Mouse (Mus musculus) lung, postnatal 0 days (tissue): ENCODE data around the gene Extl1. TPM values are rescaled to one million over a fixed set of nuclear protein-coding genes. Genes with fewer than 3 reads are reported as not detected.

ENCODE experiments used
- ATAC-seq: fragments of 200-750 bp; cut with Nextera tagmentation; 2 replicates; pipeline ENCODE4 v1.8.0; 2017; ENCODE audit warnings: moderate library complexity
- DNase-seq: peaks from one replicate; pipeline ENCODE4 v3.0.0-alpha.2; 2016; ENCODE audit warnings: low spot score
- H3K27ac ChIP-seq: fragments of 300-500 bp; sonication (generic); 2 replicates; pipeline ENCODE4 v1.5.1; 2014; ENCODE audit warnings: antibody characterized with exemption, mild to moderate bottlenecking, low read length, mixed read lengths
- H3K27me3 ChIP-seq: fragments of 300-500 bp; sonication (generic); replicated peaks from 2 replicates; pipeline ENCODE4 v1.6.1; 2014; ENCODE audit warnings: low read length, mixed read lengths; ENCODE audit not compliant: insufficient read depth
- H3K36me3 ChIP-seq: fragments of 300-500 bp; sonication (generic); 2 replicates; pipeline ENCODE4 v1.6.1; 2014; ENCODE audit warnings: low read length, mixed read lengths; ENCODE audit not compliant: insufficient read depth
- H3K4me1 ChIP-seq: fragments of 300-500 bp; sonication (generic); 2 replicates; pipeline ENCODE4 v1.6.1; 2014; ENCODE audit warnings: antibody characterized with exemption, low read depth, low read length, mixed read lengths; ENCODE audit not compliant: insufficient read depth
- H3K4me2 ChIP-seq: fragments of 300-500 bp; sonication (generic); replicated peaks from 2 replicates; pipeline ENCODE4 v1.6.1; 2014; ENCODE audit warnings: low read depth, mild to moderate bottlenecking, low read length, moderate library complexity, mixed read lengths
- H3K4me3 ChIP-seq: fragments of 300-500 bp; sonication (generic); 2 replicates; pipeline ENCODE4 v1.5.1; 2014; ENCODE audit warnings: low read depth, low read length
- H3K9ac ChIP-seq: fragments of 300-500 bp; sonication (generic); replicated peaks from 2 replicates; pipeline ENCODE4 v1.6.1; 2014; ENCODE audit warnings: low read depth, mild to moderate bottlenecking
- H3K9me3 ChIP-seq: fragments of 300-500 bp; sonication (generic); 2 replicates; pipeline ENCODE4 v1.6.1; 2016; ENCODE audit warnings: low read length, mixed read lengths
- CTCF ChIP-seq: IDR thresholded peaks from 2 replicates; pipeline ENCODE4 v1.5.1; 2016; ENCODE audit warnings: antibody characterized with exemption, mild to moderate bottlenecking
- EP300 ChIP-seq: IDR thresholded peaks from 2 replicates; pipeline ENCODE4 v1.6.1; 2016; ENCODE audit warnings: antibody characterized with exemption, mild to moderate bottlenecking, control low read depth
- WGBS: fragments of 180-500 bp; shearing (Covaris S2); extraction: QIAGEN DNeasy Blood & Tissue Kit; methylation state at CpG from one replicate; pipeline ENCODE4 v1.1.7; 2014; 5-methylcytosine and 5-hydroxymethylcytosine counted together
- polyA plus RNA-seq: library from polyadenylated mRNA; unstranded; fragments of >200 nt; fragmentation: Nextera tagmentation; extraction: Ambion mirVana; gene quantifications from 2 replicates; pipeline ENCODE4 v1.2.1, GENCODE M21; 2015

Extl1 gene
- polyA plus RNA-seq, 1 experiment from 2014 or later = 0.82 TPM

DNA sequence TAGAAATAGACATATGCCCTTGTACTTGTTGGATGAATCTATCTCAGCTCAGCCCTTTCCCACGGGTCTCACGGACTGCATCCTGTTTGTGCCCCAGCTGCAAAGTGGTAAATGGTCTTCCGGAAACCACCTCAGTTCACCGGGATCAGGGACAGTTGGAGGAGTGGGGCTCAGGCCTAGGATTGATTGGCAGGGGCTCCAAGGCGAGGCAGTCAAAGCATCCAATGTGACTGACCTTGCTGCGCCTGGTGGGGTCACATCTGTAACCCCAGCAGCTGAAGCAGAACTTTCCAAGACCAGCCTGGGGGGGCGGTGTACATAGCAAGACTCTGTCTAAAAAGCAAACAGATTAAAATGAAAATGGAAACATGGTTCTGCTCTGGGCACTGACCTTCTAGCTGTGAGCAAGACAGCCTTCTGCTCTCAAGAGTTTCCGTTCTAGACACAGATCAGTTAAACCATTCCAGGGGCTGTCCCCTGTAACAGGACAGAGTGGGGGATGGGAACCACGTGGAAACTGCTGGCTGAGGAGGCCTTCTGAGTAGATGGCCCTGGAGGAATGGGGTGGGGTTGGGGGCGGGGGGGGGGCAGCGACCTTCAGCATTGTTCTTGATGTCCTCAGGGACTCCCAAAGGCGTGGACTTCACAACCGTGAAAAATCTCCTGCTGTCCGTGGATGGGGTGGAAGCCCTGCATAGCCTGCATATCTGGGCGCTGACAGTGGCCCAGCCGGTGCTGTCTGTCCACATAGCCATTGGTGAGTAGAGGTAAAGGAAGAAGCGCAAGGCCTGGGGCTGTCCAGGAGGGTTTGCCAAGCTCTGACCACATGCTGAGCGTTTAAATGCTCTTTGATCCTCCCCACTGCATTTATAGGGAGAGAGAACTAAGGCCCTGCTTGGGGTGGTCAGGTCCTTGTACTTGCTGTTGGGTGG, 32.1 kb downstream of the Extl1 start:
- Histone ChIP-seq H3K9me3 (no peaks in the 10 kb centered on the region), H3K4me1 (peaks cover 16% of the 10 kb centered on the region; the same call in 1 of the 2 replicates), H3K9ac (no peak overlapping the region), H3K36me3 (no peaks in the 10 kb centered on the region), H3K27ac (no peak overlapping the region), H3K27me3 (no peaks in the 10 kb centered on the region), H3K4me3 (no peak overlapping the region), H3K4me2 (no peak overlapping the region)
- TF ChIP-seq CTCF (no peak), EP300 (no peak)
- ATAC-seq (no peak), DNase-seq (peak; percentile 47)
- WGBS = 44% methylated on average over 18 of the region's 18 CpGs

DNA sequence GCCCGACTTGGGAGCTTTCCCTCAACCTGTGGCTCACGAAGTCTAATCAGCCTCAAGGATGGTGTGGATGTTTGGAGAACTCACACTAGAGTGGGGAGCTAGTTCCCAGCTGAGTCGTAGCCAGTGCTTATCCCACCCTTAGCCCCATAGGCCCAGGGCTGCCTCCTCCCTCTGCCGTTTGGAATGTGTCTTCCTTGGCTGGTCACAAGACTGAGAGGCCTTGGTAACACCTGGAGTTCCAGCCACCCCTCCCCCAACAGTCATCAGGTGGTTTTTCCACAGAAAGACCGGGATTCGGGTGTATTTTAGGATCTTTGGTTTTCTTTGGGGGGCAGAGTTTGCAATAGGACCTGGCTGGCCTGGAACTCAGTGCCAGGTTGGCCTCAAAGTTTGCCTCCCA, 33.0 kb downstream of the Extl1 start:
- peaks cover 11% of the 10 kb centered on the region; the same call in 1 of the 2 replicates for H3K4me1 ChIP-seq
- no peak overlapping the region for H3K4me3 ChIP-seq
- no peaks in the 10 kb centered on the region for H3K9me3 ChIP-seq
- H3K36me3 ChIP-seq = no peaks in the 10 kb centered on the region
- H3K27ac ChIP-seq = no peak overlapping the region
- H3K27me3 ChIP-seq = no peaks in the 10 kb centered on the region; the same call in 1 of the 2 replicates
- 71% methylated on average over 6 of the region's 6 CpGs for WGBS
- no peak overlapping the region for H3K4me2 ChIP-seq
- no peak overlapping the region for H3K9ac ChIP-seq
- ATAC-seq (no peak), DNase-seq (no peak)
- TF ChIP-seq EP300 (no peak), CTCF (no peak)

DNA sequence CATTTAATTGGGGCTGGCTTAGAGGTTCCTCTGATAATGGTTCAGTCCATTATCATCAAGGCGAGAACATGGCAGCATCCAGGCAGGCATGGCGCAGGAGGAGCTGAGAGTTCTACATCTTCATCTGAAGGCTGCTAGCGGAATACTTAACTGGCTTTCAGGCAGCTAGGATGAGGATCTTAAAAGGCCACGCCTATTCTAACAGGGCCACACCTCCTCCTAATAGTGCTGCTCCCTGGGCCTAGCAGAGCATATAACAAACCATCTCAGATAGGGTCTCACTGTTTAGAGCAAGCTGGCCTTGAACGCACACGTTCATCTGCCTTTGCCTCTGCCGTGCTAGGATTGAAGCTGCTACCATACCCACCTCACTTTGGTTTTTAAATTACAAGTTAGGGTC, 33.8 kb downstream of the Extl1 start:
- no peak overlapping the region for H3K9ac ChIP-seq
- no peaks in the 10 kb centered on the region for H3K9me3 ChIP-seq
- no peak overlapping the region for H3K4me2 ChIP-seq
- no peaks in the 10 kb centered on the region; the same call in 1 of the 2 replicates for H3K27me3 ChIP-seq
- H3K36me3 ChIP-seq = no peaks in the 10 kb centered on the region
- no peak overlapping the region for H3K4me3 ChIP-seq
- H3K4me1 ChIP-seq = 0 out of 2 replicates have a peak, but pooled peaks cover 7% of the 10 kb centered on the region
- DNase-seq (no peak), ATAC-seq (no peak)
- H3K27ac ChIP-seq = no peak overlapping the region
- 80% methylated on average over 7 of the region's 7 CpGs for WGBS
- TF ChIP-seq EP300 = no peak
- no peak for TF ChIP-seq CTCF

DNA sequence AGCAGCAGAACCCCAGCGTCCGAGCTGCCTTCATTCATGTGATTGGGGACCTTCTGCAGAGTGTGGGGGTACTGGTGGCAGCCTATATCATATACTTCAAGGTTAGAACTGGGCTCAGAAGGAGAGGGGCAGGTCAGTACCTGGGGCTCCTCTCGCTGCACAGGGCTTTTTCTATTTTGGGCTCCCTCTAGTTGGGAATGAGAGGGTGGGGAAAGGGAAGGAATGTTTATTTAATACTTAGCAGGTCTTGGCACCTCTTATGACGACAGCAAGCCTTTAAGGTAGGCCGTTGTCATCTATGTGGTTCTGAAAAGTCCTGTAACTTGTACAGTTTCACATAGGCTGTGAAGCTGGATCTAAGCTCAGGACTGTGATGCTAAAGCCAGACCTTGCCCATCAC, 35.1 kb downstream of the Extl1 start:
- ATAC-seq (peak; percentile 70), DNase-seq (peak; percentile 76)
- Histone ChIP-seq H3K4me2 (no peak overlapping the region), H3K36me3 (no peaks in the 10 kb centered on the region), H3K27me3 (peaks cover 4% of the 10 kb centered on the region), H3K27ac (peak overlapping the region; percentile 49; the same call in 1 of the 2 replicates), H3K4me1 (peaks cover 8% of the 10 kb centered on the region), H3K9ac (no peak overlapping the region), H3K9me3 (no peaks in the 10 kb centered on the region), H3K4me3 (no peak overlapping the region)
- 48% methylated on average over 5 of the region's 5 CpGs for WGBS
- TF ChIP-seq EP300 = peak; percentile 61
- TF ChIP-seq CTCF = no peak

DNA sequence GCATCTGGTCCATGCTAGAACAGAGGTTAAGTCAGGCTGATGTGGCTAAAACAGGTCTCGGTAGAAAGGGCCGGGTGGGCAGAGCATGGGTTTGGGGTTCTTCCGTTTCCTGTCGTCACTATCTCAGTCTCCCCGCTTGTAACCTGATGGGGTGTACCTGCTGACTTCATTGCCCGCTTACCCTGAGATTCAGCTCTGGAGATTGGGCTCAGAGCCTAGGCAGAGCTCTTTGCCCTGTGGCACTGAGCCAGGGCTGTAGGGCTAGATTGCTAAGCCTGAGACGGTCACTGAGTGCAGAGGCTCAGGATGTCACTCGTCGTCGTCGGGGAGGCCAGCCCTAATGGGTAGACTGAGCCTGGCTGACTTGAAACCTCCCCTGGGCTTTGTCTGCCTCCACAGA, 35.6 kb downstream of the Extl1 start:
- no peak overlapping the region for H3K4me3 ChIP-seq
- ATAC-seq (peak; percentile 34), DNase-seq (no peak)
- peaks cover 9% of the 10 kb centered on the region for H3K27me3 ChIP-seq
- no peak overlapping the region for H3K9ac ChIP-seq
- 53% methylated on average over 11 of the region's 11 CpGs for WGBS
- no peaks in the 10 kb centered on the region for H3K9me3 ChIP-seq
- peak overlapping the region; percentile 49; the same call in 1 of the 2 replicates for H3K27ac ChIP-seq
- H3K36me3 ChIP-seq = no peaks in the 10 kb centered on the region
- no peak for TF ChIP-seq EP300
- no peak for TF ChIP-seq CTCF
- H3K4me1 ChIP-seq = peaks cover 12% of the 10 kb centered on the region
- no peak overlapping the region for H3K4me2 ChIP-seq

DNA sequence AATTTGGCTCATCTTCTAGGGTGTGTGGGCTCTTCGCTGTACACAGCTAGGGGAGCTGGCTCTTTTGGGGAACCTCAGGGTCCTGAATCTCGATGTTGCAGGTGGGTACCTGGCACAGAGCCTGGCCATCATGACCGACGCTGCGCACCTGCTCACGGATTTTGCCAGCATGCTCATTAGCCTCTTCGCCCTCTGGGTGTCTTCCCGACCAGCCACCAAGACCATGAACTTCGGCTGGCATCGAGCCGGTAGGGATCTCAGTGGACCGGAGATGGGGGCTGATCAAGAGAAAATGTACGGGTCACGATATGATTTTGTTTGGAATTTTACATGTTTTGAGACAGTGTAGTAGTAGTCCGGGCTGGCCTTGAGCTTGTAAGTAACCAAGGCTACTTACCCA, 37.8 kb downstream of the Extl1 start:
- ATAC-seq (no peak), DNase-seq (no peak)
- H3K4me1 ChIP-seq = peaks cover 7% of the 10 kb centered on the region
- no peak overlapping the region for H3K4me2 ChIP-seq
- H3K27me3 ChIP-seq = peaks cover 18% of the 10 kb centered on the region
- TF ChIP-seq CTCF (no peak), EP300 (no peak)
- H3K9ac ChIP-seq = no peak overlapping the region
- no peaks in the 10 kb centered on the region for H3K36me3 ChIP-seq
- no peak overlapping the region for H3K4me3 ChIP-seq
- no peaks in the 10 kb centered on the region for H3K9me3 ChIP-seq
- 93% methylated on average over 15 of the region's 15 CpGs for WGBS
- H3K27ac ChIP-seq = no peak overlapping the region
